Mouse (Mus musculus) adrenal gland, adult 8-10 months (tissue): ENCODE measurements at regions not wholly inside any gene's neighbourhood (a gene's known extent, or its start where the extent isn't known, plus 50 kb on each side); places are given as distances from the start of the nearest gene placed in this dataset.
A peak's percentile ranks its signal among the peaks of the same experiment; 100 is the strongest.

ENCODE experiments used
- DNase-seq: peaks from one replicate; pipeline ENCODE4 v3.0.0; 2022

GRCm38 (mm10) chr1:90467646-90468045 lies 135.1 kb upstream of the Cops8 start:
- DNase-seq = no peak

- DNase-seq = no peak
These were observed 131.8 kb upstream of the Cops8 start for GRCm38 (mm10) chr1:90470996-90471395.

GRCm38 (mm10) chr1:90471806-90472205 lies 131.0 kb upstream of the Cops8 start:
- no peak for DNase-seq

GRCm38 (mm10) chr1:90475060-90475813 lies 127.5 kb upstream of the Cops8 start:
- no peak for DNase-seq

GRCm38 (mm10) chr1:90476556-90477243 lies 126.1 kb upstream of the Cops8 start:
- DNase-seq = no peak

GRCm38 (mm10) chr1:90478839-90479238 lies 123.9 kb upstream of the Cops8 start:
- DNase-seq = no peak

GRCm38 (mm10) chr1:90481247-90481646 lies 121.5 kb upstream of the Cops8 start:
- no peak for DNase-seq

GRCm38 (mm10) chr1:90481708-90482107 lies 121.1 kb upstream of the Cops8 start:
- DNase-seq = no peak

- DNase-seq = no peak
These were observed 116.4 kb upstream of the Cops8 start for GRCm38 (mm10) chr1:90486349-90486839.

GRCm38 (mm10) chr1:90487886-90488285 lies 114.9 kb upstream of the Cops8 start:
- no peak for DNase-seq

GRCm38 (mm10) chr1:90488991-90489390 lies 113.8 kb upstream of the Cops8 start:
- DNase-seq = no peak

GRCm38 (mm10) chr1:90490335-90490734 lies 112.4 kb upstream of the Cops8 start:
- no peak for DNase-seq

GRCm38 (mm10) chr1:90493481-90493880 lies 109.3 kb upstream of the Cops8 start:
- DNase-seq = no peak

- no peak for DNase-seq
These were observed 107.6 kb upstream of the Cops8 start for GRCm38 (mm10) chr1:90495174-90495573.

GRCm38 (mm10) chr1:90497568-90497967 lies 105.2 kb upstream of the Cops8 start:
- DNase-seq = peak; percentile 34

- no peak for DNase-seq
These were observed 101.4 kb upstream of the Cops8 start for GRCm38 (mm10) chr1:90501373-90501772.

- no peak for DNase-seq
These were observed 100.4 kb upstream of the Cops8 start for GRCm38 (mm10) chr1:90502371-90502770.

GRCm38 (mm10) chr1:90502771-90503540 lies 99.8 kb upstream of the Cops8 start:
- no peak for DNase-seq

GRCm38 (mm10) chr1:90504583-90505080 lies 98.1 kb upstream of the Cops8 start:
- DNase-seq = no peak

- no peak for DNase-seq
These were observed 97.2 kb upstream of the Cops8 start for GRCm38 (mm10) chr1:90505599-90505998.

- no peak for DNase-seq
These were observed 96.2 kb upstream of the Cops8 start for GRCm38 (mm10) chr1:90506582-90506981.

- DNase-seq = no peak
These were observed 93.4 kb upstream of the Cops8 start for GRCm38 (mm10) chr1:90509371-90509770.
